Mouse (Mus musculus) MEL (cell line): ENCODE measurements at regions not wholly inside any gene's neighbourhood (a gene's known extent, or its start where the extent isn't known, plus 50 kb on each side); places are given as distances from the start of the nearest gene placed in this dataset.
A peak's percentile ranks its signal among the peaks of the same experiment; 100 is the strongest.

ENCODE experiments used
- DNase-seq: peaks from one replicate; pipeline ENCODE4 v3.0.0; 2011; ENCODE audit warnings: low read depth, low spot score
- H3K27ac ChIP-seq: 2 replicates; pipeline ENCODE4 v1.5.1; 2012; ENCODE audit warnings: low read depth, mild to moderate bottlenecking, control low read depth, low read length, moderate library complexity; ENCODE audit not compliant: control insufficient read depth
- H3K27me3 ChIP-seq, 2 experiments: fragments of 150-350 bp in 1 of 2; sonication (generic) in 1 of 2; 2 replicates each; pipeline ENCODE4 v1.6.1; 2012; ENCODE audit warnings: low read length in 2 of 2, mild to moderate bottlenecking in 2 of 2, improper control_type of control experiment in 1 of 2, moderate library complexity in 1 of 2; ENCODE audit not compliant: insufficient read depth in 2 of 2, control insufficient read depth in 1 of 2
- H3K36me3 ChIP-seq, 2 experiments: 2 replicates each; pipeline ENCODE4 v1.6.1; 2012 to 2014; ENCODE audit warnings: low read length in 2 of 2, improper control_type of control experiment in 1 of 2, inconsistent platforms in 1 of 2, mild to moderate bottlenecking in 1 of 2; ENCODE audit not compliant: insufficient read depth in 2 of 2, control insufficient read depth in 1 of 2
- H3K4me1 ChIP-seq, 2 experiments: fragments of 150-350 bp in 1 of 2; sonication (generic) in 1 of 2; 2 replicates each; pipeline ENCODE4 v1.6.1; 2012; ENCODE audit warnings: low read length in 2 of 2, improper control_type of control experiment in 1 of 2, mild to moderate bottlenecking in 1 of 2; ENCODE audit not compliant: insufficient read depth in 2 of 2, control insufficient read depth in 1 of 2
- H3K4me3 ChIP-seq, 2 experiments: fragments of 150-350 bp in 1 of 2; sonication (generic) in 1 of 2; 2 replicates each; pipeline ENCODE4 v1.5.1; 2012; ENCODE audit warnings: low read depth in 2 of 2, low read length in 2 of 2, mild to moderate bottlenecking in 2 of 2, moderate library complexity in 2 of 2, control low read depth in 1 of 2, improper control_type of control experiment in 1 of 2; ENCODE audit not compliant: control insufficient read depth in 1 of 2, insufficient read depth in 1 of 2
- H3K79me2 ChIP-seq: 2 replicates; pipeline ENCODE4 v1.6.1; 2012; ENCODE audit warnings: mild to moderate bottlenecking, low read length, moderate library complexity; ENCODE audit not compliant: control insufficient read depth, poor library complexity, insufficient read depth
- H3K9ac ChIP-seq: 2 replicates; pipeline ENCODE4 v1.6.1; 2012; ENCODE audit warnings: low read depth, mild to moderate bottlenecking, control low read depth, low read length, moderate library complexity; ENCODE audit not compliant: control insufficient read depth, poor library complexity, severe bottlenecking
- H3K9me3 ChIP-seq: fragments of 150-350 bp; sonication (generic); replicated peaks from 2 replicates; pipeline ENCODE4 v1.6.1; 2012; ENCODE audit warnings: mild to moderate bottlenecking, low read length, improper control_type of control experiment, moderate library complexity; ENCODE audit not compliant: insufficient read depth
- CHD1 ChIP-seq: IDR thresholded peaks from 2 replicates; pipeline ENCODE4 v1.6.1; 2012; ENCODE audit warnings: low read depth, mild to moderate bottlenecking, inconsistent platforms, low read length, improper control_type of control experiment
- EP300 ChIP-seq, 2 experiments: IDR thresholded peaks; 2 replicates each; pipeline ENCODE4 v1.6.1; 2011; ENCODE audit warnings: improper control_type of control experiment in 2 of 2, low read length in 2 of 2, low read depth in 1 of 2, mild to moderate bottlenecking in 1 of 2
- ETS1 ChIP-seq: IDR thresholded peaks from 2 replicates; pipeline ENCODE4 v1.6.1; 2012; ENCODE audit warnings: low read depth, mild to moderate bottlenecking, inconsistent platforms, low read length, improper control_type of control experiment, moderate library complexity
- GABPA ChIP-seq: IDR thresholded peaks from 2 replicates; pipeline ENCODE4 v1.6.1; 2012; ENCODE audit warnings: low read depth, mild to moderate bottlenecking, inconsistent platforms, low read length, improper control_type of control experiment, moderate library complexity
- GATA1 ChIP-seq: IDR thresholded peaks from 2 replicates; pipeline ENCODE4 v1.6.1; 2011; ENCODE audit warnings: low read depth, low read length, improper control_type of control experiment
- HCFC1 ChIP-seq: IDR thresholded peaks from 2 replicates; pipeline ENCODE4 v1.6.1; 2012; ENCODE audit warnings: low read depth, mild to moderate bottlenecking, inconsistent platforms, low read length, improper control_type of control experiment, moderate library complexity
- KAT2A ChIP-seq: conservative IDR thresholded peaks from 2 replicates; pipeline ENCODE4 v1.6.1; 2012; ENCODE audit warnings: low read depth, low read length, improper control_type of control experiment, inconsistent platforms
- MAX ChIP-seq: IDR thresholded peaks from 2 replicates; pipeline ENCODE4 v1.6.1; 2011; ENCODE audit warnings: low read length, improper control_type of control experiment
- MAZ ChIP-seq: IDR thresholded peaks from 2 replicates; pipeline ENCODE4 v1.6.1; 2012; ENCODE audit warnings: low read depth, mild to moderate bottlenecking, inconsistent platforms, low read length, improper control_type of control experiment
- MEF2A ChIP-seq: IDR thresholded peaks from 2 replicates; pipeline ENCODE4 v1.6.1; 2014; ENCODE audit warnings: low read depth, mild to moderate bottlenecking, inconsistent platforms, low read length, improper control_type of control experiment; ENCODE audit not compliant: poor library complexity, insufficient replicate concordance, severe bottlenecking; ENCODE audit errors: extremely low read depth
- MXI1 ChIP-seq: IDR thresholded peaks from 2 replicates; pipeline ENCODE4 v1.6.1; 2011; ENCODE audit warnings: mild to moderate bottlenecking, low read depth, low read length, improper control_type of control experiment
- POLR2A ChIP-seq, 2 experiments: IDR thresholded peaks; 2 replicates each; pipeline ENCODE4 v1.6.1; 2011 to 2012; ENCODE audit warnings: low read length in 2 of 2, mild to moderate bottlenecking in 2 of 2, control low read depth in 1 of 2, improper control_type of control experiment in 1 of 2, low read depth in 1 of 2, moderate library complexity in 1 of 2; ENCODE audit not compliant: control insufficient read depth in 1 of 2, insufficient read depth in 1 of 2, poor library complexity in 1 of 2
- RCOR1 ChIP-seq: IDR thresholded peaks from 2 replicates; pipeline ENCODE4 v1.6.1; 2012; ENCODE audit warnings: low read depth, mild to moderate bottlenecking, inconsistent platforms, low read length, improper control_type of control experiment
- SMC3 ChIP-seq: IDR thresholded peaks from 2 replicates; pipeline ENCODE4 v1.6.1; 2011; ENCODE audit warnings: low read depth, low read length, improper control_type of control experiment
- TAL1 ChIP-seq: IDR thresholded peaks from 2 replicates; pipeline ENCODE4 v1.6.1; 2012; ENCODE audit warnings: mild to moderate bottlenecking, inconsistent platforms, low read length, moderate library complexity, mixed read lengths
- USF2 ChIP-seq, 2 experiments: IDR thresholded peaks; 2 replicates each; pipeline ENCODE4 v1.6.1; 2011 to 2012; ENCODE audit warnings: improper control_type of control experiment in 2 of 2, low read length in 2 of 2, borderline replicate concordance in 1 of 2, inconsistent platforms in 1 of 2, low read depth in 1 of 2, mild to moderate bottlenecking in 1 of 2; ENCODE audit not compliant: insufficient read depth in 1 of 2
- ZC3H11A ChIP-seq: IDR thresholded peaks from 2 replicates; pipeline ENCODE4 v1.6.1; 2012; ENCODE audit warnings: low read depth, mild to moderate bottlenecking, inconsistent platforms, low read length, improper control_type of control experiment
- ZMIZ1 ChIP-seq: IDR thresholded peaks from 2 replicates; pipeline ENCODE4 v1.6.1; 2012; ENCODE audit warnings: low read depth, mild to moderate bottlenecking, inconsistent platforms, low read length, improper control_type of control experiment, moderate library complexity
- ZNF384 ChIP-seq: IDR thresholded peaks from 2 replicates; pipeline ENCODE4 v1.6.1; 2012; ENCODE audit warnings: low read depth, mild to moderate bottlenecking, inconsistent platforms, low read length, improper control_type of control experiment

DNA sequence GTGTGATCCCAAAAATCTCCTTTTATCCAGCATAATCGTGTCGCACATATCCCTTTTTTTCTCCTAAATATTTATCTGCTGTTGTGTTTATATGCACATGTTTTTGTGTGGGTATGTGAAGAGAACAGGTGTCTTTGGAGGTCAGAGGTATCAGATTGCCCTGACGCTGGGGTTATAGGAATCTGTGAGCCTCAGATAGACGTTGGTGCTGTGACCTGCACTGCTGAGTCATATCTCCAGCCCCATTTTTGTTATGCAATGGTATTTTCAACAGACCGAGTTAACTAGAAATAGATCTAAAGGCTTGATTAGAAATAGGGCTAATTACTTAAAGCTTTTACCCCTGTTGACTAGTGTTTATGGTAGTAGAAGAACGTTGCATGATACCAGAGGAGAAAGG lies 75.5 kb upstream of the Nabp1 start:
- Histone ChIP-seq H3K9me3 (no peaks in the 10 kb centered on the region), H3K36me3 (no peaks in the 10 kb centered on the region; a peak in 1 of 4 replicates), H3K4me1 (no peaks in the 10 kb centered on the region), H3K27ac (no peak overlapping the region), H3K27me3 (no peaks in the 10 kb centered on the region)
- DNase-seq, result peak; percentile 30
- peak in 1 of 2 experiments; percentile 12; a peak in 1 of 4 replicates for TF ChIP-seq EP300 (IDR thresholded peaks at IDR 0.05; ENCODE audit: low read depth in 1 of 2, low read length in 2 of 2)
- no peak for TF ChIP-seq SMC3
- TF ChIP-seq, all 39 proteins: peak for 1
- Histone ChIP-seq H3K79me2 (no peaks in the 10 kb centered on the region), H3K9ac (no peak overlapping the region), H3K4me3 (no peak overlapping the region)

DNA sequence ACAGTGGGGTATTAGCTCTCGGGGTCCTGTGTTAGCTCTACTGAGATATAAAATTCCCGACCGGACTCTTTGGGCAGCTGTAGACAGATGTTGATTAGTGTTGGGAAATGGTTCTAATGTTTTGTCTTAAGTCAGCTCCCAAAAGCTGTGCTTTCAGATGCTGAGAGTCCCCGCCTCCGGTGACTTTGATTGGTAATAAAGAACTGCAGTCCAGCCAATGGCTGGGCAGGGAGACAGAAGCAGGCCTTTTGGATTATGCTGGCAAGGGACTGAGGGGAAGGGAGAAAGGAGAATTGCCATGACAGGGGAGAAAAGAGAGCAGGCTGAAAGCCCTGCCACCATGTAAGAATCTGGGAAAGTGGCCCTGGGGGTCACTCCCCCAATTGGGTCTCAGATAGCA lies 73.4 kb upstream of the Nabp1 start:
- no peaks in the 10 kb centered on the region; a peak in 1 of 4 replicates for H3K36me3 ChIP-seq
- no peak overlapping the region for H3K4me3 ChIP-seq
- H3K27me3 ChIP-seq, result no peaks in the 10 kb centered on the region
- TF ChIP-seq GATA1, result no peak
- TF ChIP-seq KAT2A, result no peak
- no peak for TF ChIP-seq EP300 (IDR thresholded peaks at IDR 0.05; ENCODE audit: low read depth in 1 of 2, low read length in 2 of 2)
- no peak for TF ChIP-seq RCOR1
- no peak for TF ChIP-seq ZC3H11A
- TF ChIP-seq ZMIZ1, result no peak
- TF ChIP-seq MAX, result no peak
- TF ChIP-seq TAL1, result no peak
- no peak for TF ChIP-seq CHD1
- TF ChIP-seq USF2 (IDR thresholded peaks at IDR 0.05; ENCODE audit: borderline replicate concordance in 1 of 2, insufficient read depth in 1 of 2, low read depth in 1 of 2, low read length in 2 of 2), result no peak
- no peak for TF ChIP-seq POLR2A (IDR thresholded peaks at IDR 0.05; ENCODE audit: control insufficient read depth in 1 of 2, insufficient read depth in 1 of 2, low read depth in 1 of 2, low read length in 2 of 2, poor library complexity in 1 of 2)
- TF ChIP-seq MAZ, result no peak
- no peak for TF ChIP-seq ETS1
- TF ChIP-seq GABPA, result no peak
- TF ChIP-seq MXI1, result no peak
- TF ChIP-seq MEF2A, result no peak
- TF ChIP-seq HCFC1, result no peak
- TF ChIP-seq ZNF384, result no peak
- H3K27ac ChIP-seq, result no peak overlapping the region
- no peaks in the 10 kb centered on the region for H3K79me2 ChIP-seq
- DNase-seq, result no peak
- no peak overlapping the region for H3K9ac ChIP-seq
- H3K9me3 ChIP-seq, result no peaks in the 10 kb centered on the region
- no peaks in the 10 kb centered on the region for H3K4me1 ChIP-seq
